Mouse (Mus musculus): ENCODE measurements at regions not wholly inside any gene's neighbourhood (a gene's known extent, or its start where the extent isn't known, plus 50 kb on each side); places are given as distances from the start of the nearest gene placed in this dataset.

- TF ChIP-seq CTCF (IDR thresholded peaks at IDR 0.05; ENCODE audit: control insufficient read depth, insufficient read depth, insufficient replicate concordance, low read depth, low read length): no peak
- TF ChIP-seq POLR2A (IDR thresholded peaks at IDR 0.05; ENCODE audit: control insufficient read depth, low read depth, low read length): no peak
These were observed 940.6 kb downstream of the A830018L16Rik start for GRCm38 (mm10) chr1:12354531-12354930.
